Mouse (Mus musculus): Measurements from ENCODE around the gene Clec4a2.
"Not testable (repeated sequence)": the region's sequence is repeated elsewhere in the genome, so short reads cannot be mapped to it uniquely, and the experiment has no call there.

Clec4a2 gene

DNA sequence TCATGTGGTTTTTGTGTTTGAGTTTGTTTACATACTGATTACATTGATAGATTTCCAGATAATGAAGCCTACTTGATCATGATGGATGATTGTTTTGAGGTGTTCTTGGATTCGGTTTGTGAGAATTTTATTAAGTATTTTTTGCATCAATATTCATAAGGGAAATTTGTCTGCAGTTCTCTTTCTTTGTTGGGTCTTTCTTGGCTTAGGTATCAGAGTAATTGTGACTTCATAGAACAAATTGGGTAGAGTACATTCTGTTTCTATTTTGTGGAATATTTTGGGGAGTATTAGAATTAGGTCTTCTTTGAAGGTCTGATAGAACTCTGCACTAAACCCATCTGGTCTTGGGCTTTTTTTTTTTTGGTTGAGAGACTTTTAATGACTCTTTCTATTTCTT is at the start of gene Clec4a2:
Gene Clec4a2 (plus strand): TSS at position 301 of the 400 bp plus-strand sequence.
- not testable (repeated sequence) for DNase-seq

GRCm38 (mm10) chr6:123095125-123095843 is 10.9 kb upstream of the Clec4a2 start:
- no peak for DNase-seq

GRCm38 (mm10) chr6:123123195-123123594 is 17.0 kb downstream of the Clec4a2 start:
- DNase-seq: no peak

DNA sequence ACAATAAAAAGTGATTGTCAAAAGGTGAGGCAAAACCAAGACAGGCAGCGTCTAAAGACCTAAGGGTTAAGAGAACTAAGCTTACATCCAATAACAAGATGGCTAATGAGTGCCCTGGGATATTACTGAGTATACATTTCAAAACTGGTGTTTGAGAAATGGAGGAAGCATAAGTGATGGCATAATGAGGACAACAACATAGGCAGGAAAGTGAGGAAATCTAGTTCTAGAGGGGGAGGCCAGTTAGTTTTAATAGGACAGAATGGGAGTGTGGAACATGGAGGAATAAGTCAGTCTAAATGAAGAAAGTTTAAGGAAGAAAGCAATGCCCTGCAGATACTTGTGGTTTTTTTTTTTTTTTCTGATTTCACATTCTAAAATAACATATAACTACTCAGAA is 20.9 kb downstream of the Clec4a2 start:
- DNase-seq: no peak

DNA sequence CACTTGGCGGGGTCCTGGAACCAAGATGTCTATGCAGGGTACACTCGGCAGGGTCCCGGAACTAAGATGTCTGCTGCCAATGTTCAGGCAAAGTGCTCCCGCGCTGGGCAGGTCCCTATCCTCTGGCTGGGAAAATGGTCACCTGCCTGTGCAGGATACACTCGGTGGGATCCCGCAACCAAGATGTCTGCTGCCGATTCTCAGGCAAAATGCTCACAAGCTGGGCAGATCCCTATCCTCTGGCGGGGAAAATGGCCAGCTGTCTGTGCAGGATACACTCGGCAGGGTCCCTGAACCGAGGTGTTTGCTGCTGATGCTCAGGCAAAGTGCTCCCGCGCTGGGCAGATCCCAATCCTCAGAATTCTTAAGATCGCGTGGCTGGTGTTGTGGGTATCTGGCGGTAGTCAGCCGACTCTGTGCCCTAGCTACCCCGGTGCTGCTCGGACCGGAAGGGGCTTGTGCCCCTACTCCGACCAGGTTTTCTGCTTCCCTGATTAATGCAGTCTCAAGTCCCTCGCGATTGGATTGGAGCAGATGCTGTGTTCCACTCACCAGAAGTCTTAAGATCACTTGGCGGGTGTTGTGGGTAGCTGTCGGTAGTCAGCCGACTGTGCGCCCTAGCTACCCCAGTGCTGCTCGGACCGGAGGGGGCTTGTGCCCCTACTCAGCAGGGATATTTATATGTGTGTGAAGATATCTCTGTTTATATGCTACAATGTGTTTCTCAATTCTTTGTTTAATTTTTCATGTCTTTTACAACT is 31.7 kb downstream of the Clec4a2 start:
- DNase-seq: not testable (repeated sequence)

- DNase-seq: no peak
Observed at GRCm38 (mm10) chr6:123170106-123170505, 63.9 kb downstream of the Clec4a2 start.

GRCm38 (mm10) chr6:123171040-123171439 is 64.8 kb downstream of the Clec4a2 start:
- DNase-seq: no peak

DNA sequence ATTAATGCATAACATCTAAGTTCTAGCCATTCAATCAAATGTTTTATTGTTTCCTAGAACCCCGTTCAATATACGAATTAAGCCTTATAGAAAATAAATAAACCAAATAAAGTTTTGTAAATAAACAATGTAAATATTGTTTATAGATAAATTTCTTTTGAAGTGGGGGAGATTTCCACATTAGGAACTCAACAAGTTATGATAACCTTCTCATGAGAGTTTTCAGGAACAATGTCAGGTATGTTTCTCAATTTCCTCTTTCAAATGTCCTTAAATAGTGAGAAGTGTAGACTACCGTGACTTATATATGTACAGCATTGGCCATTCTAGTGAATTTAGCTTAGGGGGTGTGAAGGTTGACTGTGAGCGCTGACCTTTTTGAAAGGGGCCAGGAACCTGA is 66.4 kb downstream of the Clec4a2 start, which contains the start of gene Clec4b2:
Gene Clec4b2 (plus strand): TSS at position 301 of the 400 bp plus-strand sequence.
- DNase-seq: no peak

DNA sequence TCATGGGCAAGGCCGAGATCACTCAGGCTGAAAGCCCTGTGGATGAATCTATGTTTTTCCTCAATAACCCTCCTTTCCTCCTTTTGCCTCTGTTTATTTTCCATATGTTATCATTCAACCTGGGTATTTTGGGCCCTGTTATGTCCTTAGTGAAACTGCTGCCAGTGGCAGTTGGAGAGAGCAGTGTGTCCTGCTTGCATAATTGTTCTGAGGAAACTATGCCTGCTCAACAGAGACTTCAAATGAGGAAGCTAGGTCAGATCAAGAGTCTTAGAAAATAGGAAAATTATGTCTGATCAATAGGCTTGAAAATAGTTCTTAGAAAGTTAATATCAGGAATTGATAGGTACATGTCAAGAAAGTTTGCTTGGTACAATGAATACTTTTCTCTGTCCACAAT is 69.3 kb downstream of the Clec4a2 start:
- no peak for DNase-seq

DNA sequence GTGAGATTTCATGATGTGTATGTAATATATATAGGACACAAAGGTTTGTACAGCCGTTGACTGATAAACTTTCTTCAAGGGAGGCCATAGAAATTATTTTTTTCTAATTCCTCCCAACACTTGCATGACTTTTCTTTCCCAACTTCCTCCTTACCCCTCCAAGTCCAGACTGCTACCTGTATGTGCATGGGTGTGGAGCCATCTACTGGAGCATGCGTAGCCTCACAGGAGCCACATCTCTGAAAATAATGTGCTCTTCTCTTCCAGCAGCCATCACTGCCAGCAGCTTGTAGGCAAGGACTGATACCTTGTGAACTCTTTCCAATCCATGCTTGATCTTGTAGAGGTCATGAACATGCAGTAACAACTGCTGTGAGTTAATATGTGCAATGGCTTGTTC is 78.6 kb downstream of the Clec4a2 start:
- DNase-seq: not testable (repeated sequence)
